Mouse (Mus musculus) thymus, adult 2 months (tissue): ENCODE data around the gene Ift88.

Source experiments
- CTCF ChIP-seq: fragments of 200-500 bp; IDR thresholded peaks from 2 replicates; pipeline ENCODE4 v1.5.1; 2012; ENCODE audit warnings: mild to moderate bottlenecking, control low read depth, low read length, moderate library complexity, borderline replicate concordance; ENCODE audit not compliant: control insufficient read depth, poor library complexity, insufficient read depth; ENCODE audit errors: extremely low read depth
- POLR2A ChIP-seq: fragments of 200-500 bp; IDR thresholded peaks from 2 replicates; pipeline ENCODE4 v1.6.1; 2012; ENCODE audit warnings: mild to moderate bottlenecking, low read length, control low read depth, moderate library complexity; ENCODE audit not compliant: control insufficient read depth, poor library complexity, insufficient read depth; ENCODE audit errors: extremely low read depth

DNA sequence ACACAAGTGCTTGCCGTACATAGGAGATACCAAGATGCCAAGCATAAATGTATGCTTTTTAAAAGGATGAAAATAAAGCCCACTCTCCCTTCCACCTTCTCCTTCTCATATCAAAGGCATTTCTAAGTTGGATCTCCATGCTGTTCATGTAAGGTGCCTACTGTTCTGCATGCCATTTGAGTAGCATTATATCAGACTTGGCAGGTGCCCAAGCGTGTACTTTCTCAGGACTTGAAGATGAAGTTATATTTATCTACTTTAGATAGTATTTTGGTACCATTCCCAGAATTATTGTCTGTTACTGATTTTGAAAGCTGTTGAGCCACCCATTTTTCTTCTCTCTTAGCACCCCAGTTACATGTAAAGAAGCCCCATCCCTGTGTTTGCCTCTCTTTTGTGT, 51.2 kb downstream of the Ift88 start:
- TF ChIP-seq CTCF (no peak), POLR2A (no peak)
